Mouse (Mus musculus) adrenal gland, postnatal 36 days (tissue): ENCODE measurements at regions not wholly inside any gene's neighbourhood (a gene's known extent, or its start where the extent isn't known, plus 50 kb on each side); places are given as distances from the start of the nearest gene placed in this dataset.
"Not testable (repeated sequence)": the region's sequence is repeated elsewhere in the genome, so short reads cannot be mapped to it uniquely, and the experiment has no call there.

Experiments used
- DNase-seq, 2 experiments: peaks; one replicate each; pipeline ENCODE4 v3.0.0; 2021; ENCODE audit warnings: mixed read lengths in 1 of 2

GRCm38 (mm10) chr1:16904690-16905089, 811.6 kb upstream of the 4930444P10Rik start:
- no peak for DNase-seq

GRCm38 (mm10) chr1:16868383-16868782, 775.3 kb upstream of the 4930444P10Rik start:
- DNase-seq, result not testable (repeated sequence)

- not testable (repeated sequence) for DNase-seq
Measured at GRCm38 (mm10) chr1:16867086-16867835, 774.1 kb upstream of the 4930444P10Rik start.

GRCm38 (mm10) chr1:16837111-16837510, 744.0 kb upstream of the 4930444P10Rik start:
- DNase-seq, result no peak

- DNase-seq, result not testable (repeated sequence)
Measured at GRCm38 (mm10) chr1:16824709-16825108, 731.6 kb upstream of the 4930444P10Rik start.

- no peak for DNase-seq
Measured at GRCm38 (mm10) chr1:16824057-16824456, 730.9 kb upstream of the 4930444P10Rik start.

- DNase-seq, result no peak
Measured at GRCm38 (mm10) chr1:16821186-16821585, 728.1 kb upstream of the 4930444P10Rik start.

- DNase-seq, result no peak
Measured at GRCm38 (mm10) chr1:16816572-16816971, 723.4 kb upstream of the 4930444P10Rik start.

GRCm38 (mm10) chr1:16815731-16816130, 722.6 kb upstream of the 4930444P10Rik start:
- DNase-seq, result no peak

GRCm38 (mm10) chr1:16809370-16810150, 716.4 kb upstream of the 4930444P10Rik start:
- DNase-seq, result no peak

- DNase-seq, result peak; percentile 79 to 86
Measured at GRCm38 (mm10) chr1:16798292-16798691, 705.2 kb upstream of the 4930444P10Rik start.

GRCm38 (mm10) chr1:16796449-16796848, 703.3 kb upstream of the 4930444P10Rik start:
- DNase-seq, result no peak

GRCm38 (mm10) chr1:16790733-16791309, 697.7 kb upstream of the 4930444P10Rik start:
- DNase-seq, result no peak

- no peak for DNase-seq
Measured at GRCm38 (mm10) chr1:16779791-16780190, 686.7 kb upstream of the 4930444P10Rik start.

- DNase-seq, result no peak
Measured at GRCm38 (mm10) chr1:16760951-16761350, 667.8 kb upstream of the 4930444P10Rik start.
